Mouse (Mus musculus) heart, embryonic 15.5 days (tissue): ENCODE measurements around the gene 4833439L19Rik. TPM values are rescaled to one million over a fixed set of nuclear protein-coding genes. Genes with fewer than 3 reads are reported as not detected.

Experiments
- ATAC-seq: fragments of 200-750 bp; cut with Nextera tagmentation; replicated peaks from 2 replicates; pipeline ENCODE4 v1.8.0; 2017; ENCODE audit warnings: low read depth, moderate TSS enrichment; ENCODE audit not compliant: insufficient number of reproducible peaks, insufficient read depth, low FRiP score
- H3K27ac ChIP-seq: fragments of 300-500 bp; sonication (generic); 2 replicates; pipeline ENCODE4 v1.5.1; 2015; ENCODE audit warnings: mild to moderate bottlenecking, inconsistent platforms
- H3K27me3 ChIP-seq: fragments of 300-500 bp; sonication (generic); 2 replicates; pipeline ENCODE4 v1.6.1; 2015; ENCODE audit warnings: inconsistent platforms
- H3K36me3 ChIP-seq: fragments of 300-500 bp; sonication (generic); 2 replicates; pipeline ENCODE4 v1.6.1; 2015; ENCODE audit warnings: mild to moderate bottlenecking, inconsistent platforms
- H3K4me1 ChIP-seq: fragments of 300-500 bp; sonication (generic); replicated peaks from 2 replicates; pipeline ENCODE4 v1.6.1; 2015; ENCODE audit warnings: inconsistent platforms
- H3K4me2 ChIP-seq: fragments of 300-500 bp; sonication (generic); 2 replicates; pipeline ENCODE4 v1.6.1; 2015; ENCODE audit warnings: inconsistent platforms, mild to moderate bottlenecking, moderate library complexity
- H3K4me3 ChIP-seq: fragments of 300-500 bp; sonication (generic); 2 replicates; pipeline ENCODE4 v1.5.1; 2015; ENCODE audit warnings: mild to moderate bottlenecking, inconsistent platforms
- H3K9ac ChIP-seq: fragments of 300-500 bp; sonication (generic); 2 replicates; pipeline ENCODE4 v1.6.1; 2015; ENCODE audit warnings: mild to moderate bottlenecking, inconsistent platforms
- H3K9me3 ChIP-seq: fragments of 300-500 bp; sonication (generic); replicated peaks from 2 replicates; pipeline ENCODE4 v1.6.1; 2016; ENCODE audit warnings: inconsistent platforms
- WGBS: fragments of 180-500 bp; shearing (Covaris S2); methylation state at CpG from one replicate; pipeline ENCODE4 v1.1.7; 2015; ENCODE audit warnings: mixed read lengths; 5-methylcytosine and 5-hydroxymethylcytosine counted together
- polyA plus RNA-seq: library from polyadenylated mRNA; unstranded; fragments of >200 nt; fragmentation: Nextera tagmentation; extraction: Ambion mirVana; gene quantifications from 2 replicates; pipeline ENCODE4 v1.2.1, GENCODE M21; 2015

Gene 4833439L19Rik
- polyA plus RNA-seq, 1 experiment from 2014 or later: 111 TPM

GRCm38 (mm10) chr13:54564232-54565200 lies 719 bp downstream of the 4833439L19Rik start:
- peak overlapping the region; percentile 73 for H3K4me2 ChIP-seq
- H3K9me3 ChIP-seq: no peaks in the 10 kb centered on the region
- WGBS: 11% methylated on average over 45 of the region's 45 CpGs
- peaks cover 22% of the 10 kb centered on the region for H3K36me3 ChIP-seq
- H3K4me3 ChIP-seq: peak overlapping the region; percentile 90
- peak; percentile 56 for ATAC-seq
- H3K27me3 ChIP-seq: no peaks in the 10 kb centered on the region
- peak overlapping the region; percentile 61 for H3K27ac ChIP-seq
- H3K4me1 ChIP-seq: peaks cover 14% of the 10 kb centered on the region
- H3K9ac ChIP-seq: peak overlapping the region; percentile 94

DNA sequence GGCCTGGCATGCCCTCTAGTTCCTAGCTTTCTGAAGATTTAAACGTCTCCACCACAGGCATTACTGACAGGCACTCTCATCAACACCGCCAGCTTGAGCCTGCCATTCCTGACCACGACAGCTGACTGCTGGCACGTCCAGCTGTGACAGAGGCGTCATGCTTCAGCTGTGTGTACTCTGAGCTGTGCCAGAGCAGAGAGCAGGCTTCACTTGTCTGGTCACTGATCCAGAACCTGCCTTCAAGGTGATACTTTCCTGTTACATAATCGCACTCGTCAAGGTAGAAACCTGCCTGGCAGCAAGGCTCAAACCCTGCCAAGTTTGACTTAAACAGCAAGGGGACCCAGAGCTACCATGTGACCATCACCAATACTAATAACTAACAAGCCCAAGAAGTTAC lies 2.7 kb downstream of the 4833439L19Rik start:
- H3K27me3 ChIP-seq: no peaks in the 10 kb centered on the region
- no peak overlapping the region for H3K4me3 ChIP-seq
- peaks cover 41% of the 10 kb centered on the region for H3K36me3 ChIP-seq
- no peak overlapping the region for H3K4me2 ChIP-seq
- peaks cover 14% of the 10 kb centered on the region for H3K4me1 ChIP-seq
- WGBS: 70% methylated on average over 7 of the region's 7 CpGs
- no peak overlapping the region for H3K9ac ChIP-seq
- H3K27ac ChIP-seq: no peak overlapping the region
- no peaks in the 10 kb centered on the region for H3K9me3 ChIP-seq
- ATAC-seq: no peak

DNA sequence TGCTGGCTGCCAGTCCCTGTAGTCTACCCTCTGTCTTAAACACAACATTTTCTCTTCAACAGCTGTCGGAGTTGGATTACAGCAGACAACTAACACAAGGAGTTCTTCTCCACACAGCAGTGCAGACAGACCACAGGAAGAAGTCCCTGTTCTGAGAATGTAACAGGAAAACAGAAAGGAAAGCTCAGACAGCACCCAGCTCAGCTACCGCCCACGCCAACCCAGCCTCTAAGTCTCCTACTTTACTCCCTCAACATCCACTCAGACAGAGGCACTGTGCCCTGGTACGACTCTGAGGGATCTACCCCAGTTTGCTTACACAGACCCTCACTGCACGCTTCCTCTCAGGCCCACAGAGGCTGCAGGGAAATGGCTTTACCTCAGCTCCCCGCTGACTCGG lies 4.6 kb downstream of the 4833439L19Rik start:
- peaks cover 58% of the 10 kb centered on the region for H3K36me3 ChIP-seq
- no peak for ATAC-seq

DNA sequence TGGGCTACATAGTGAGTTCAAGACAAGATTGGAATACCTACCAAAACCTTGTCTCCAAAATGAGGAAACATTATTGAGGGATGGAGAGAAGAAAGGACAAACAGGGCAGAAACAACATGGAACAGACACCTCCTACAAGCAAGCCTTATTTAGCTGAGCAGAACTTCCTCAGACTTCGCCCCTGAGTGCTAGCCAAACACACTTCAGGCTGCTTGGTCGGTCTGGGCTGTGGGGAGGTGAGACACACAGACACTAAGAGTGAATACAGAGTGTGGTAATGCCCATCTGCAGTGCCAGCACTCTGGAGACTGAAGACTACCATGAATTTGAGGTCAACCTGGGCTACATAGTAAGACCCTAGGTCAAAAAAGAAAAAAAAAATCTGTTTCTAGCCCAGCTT lies 5.6 kb downstream of the 4833439L19Rik start:
- H3K4me1 ChIP-seq: peaks cover 9% of the 10 kb centered on the region
- peaks cover 62% of the 10 kb centered on the region for H3K36me3 ChIP-seq
- H3K27me3 ChIP-seq: no peaks in the 10 kb centered on the region
- H3K4me3 ChIP-seq: no peak overlapping the region
- WGBS: 91% methylated on average over 2 of the region's 2 CpGs
- H3K9me3 ChIP-seq: no peaks in the 10 kb centered on the region
- no peak for ATAC-seq
- no peak overlapping the region for H3K4me2 ChIP-seq
- no peak overlapping the region for H3K27ac ChIP-seq
- H3K9ac ChIP-seq: no peak overlapping the region

More for the DNA sequence above, 4.6 kb downstream of the 4833439L19Rik start:
- no peak overlapping the region for H3K4me3 ChIP-seq
- peaks cover 12% of the 10 kb centered on the region for H3K4me1 ChIP-seq
- no peaks in the 10 kb centered on the region for H3K27me3 ChIP-seq
- H3K9ac ChIP-seq: no peak overlapping the region
- H3K9me3 ChIP-seq: no peaks in the 10 kb centered on the region
- H3K27ac ChIP-seq: no peak overlapping the region
- 93% methylated on average over 7 of the region's 7 CpGs for WGBS
- H3K4me2 ChIP-seq: no peak overlapping the region

DNA sequence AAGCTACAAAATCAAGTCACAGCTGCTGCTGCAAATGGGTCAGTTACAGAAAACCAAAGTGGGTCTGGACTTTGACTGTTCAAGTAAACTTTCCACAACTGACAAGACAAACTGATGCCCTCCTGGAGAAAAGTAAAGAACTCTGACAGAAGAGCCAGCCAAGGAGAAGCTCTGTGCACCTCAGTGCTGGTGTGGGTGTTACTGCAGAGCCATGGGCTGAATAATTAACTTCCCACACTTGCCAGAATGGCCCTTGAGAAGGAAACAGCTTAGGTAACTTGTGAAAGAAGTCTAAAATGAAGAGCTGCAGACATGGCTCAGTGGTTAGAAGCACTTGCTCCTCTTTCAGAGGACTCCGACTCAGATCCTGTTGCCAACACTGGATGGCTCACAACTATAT lies 7.6 kb downstream of the 4833439L19Rik start:
- no peak overlapping the region for H3K27ac ChIP-seq
- WGBS: 93% methylated on average over 1 of the region's 1 CpGs
- no peaks in the 10 kb centered on the region for H3K4me1 ChIP-seq
- H3K36me3 ChIP-seq: peaks cover 79% of the 10 kb centered on the region
- H3K4me3 ChIP-seq: no peak overlapping the region
- H3K4me2 ChIP-seq: no peak overlapping the region
- no peaks in the 10 kb centered on the region for H3K9me3 ChIP-seq
- no peak overlapping the region for H3K9ac ChIP-seq
- no peak for ATAC-seq
- no peaks in the 10 kb centered on the region for H3K27me3 ChIP-seq

DNA sequence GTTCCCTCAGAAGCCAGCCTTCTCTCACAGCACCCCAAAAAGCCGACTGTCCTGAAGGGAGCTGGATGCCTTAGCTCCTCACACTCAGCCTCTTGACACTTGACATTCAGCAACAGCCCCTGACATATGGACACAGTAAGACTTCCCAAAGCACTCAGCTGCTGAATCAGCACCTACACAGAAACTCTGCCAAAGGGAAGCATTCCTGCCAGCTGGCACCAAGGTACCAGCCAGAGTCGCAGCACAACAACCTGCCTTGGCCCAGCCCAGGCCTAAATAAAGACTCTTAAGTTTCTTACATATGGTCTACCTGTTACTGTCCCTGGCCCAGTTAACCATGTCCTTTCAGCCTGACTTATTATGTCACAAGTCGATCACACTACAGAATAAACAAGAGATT lies 8.4 kb downstream of the 4833439L19Rik start:
- no peak for ATAC-seq
- no peaks in the 10 kb centered on the region for H3K4me1 ChIP-seq
- peaks cover 88% of the 10 kb centered on the region for H3K36me3 ChIP-seq
- H3K9ac ChIP-seq: no peak overlapping the region
- no peak overlapping the region for H3K4me3 ChIP-seq
- no peaks in the 10 kb centered on the region for H3K9me3 ChIP-seq
- H3K27ac ChIP-seq: no peak overlapping the region
- no peak overlapping the region for H3K4me2 ChIP-seq
- no peaks in the 10 kb centered on the region for H3K27me3 ChIP-seq
- WGBS: 78% methylated on average over 3 of the region's 3 CpGs

DNA sequence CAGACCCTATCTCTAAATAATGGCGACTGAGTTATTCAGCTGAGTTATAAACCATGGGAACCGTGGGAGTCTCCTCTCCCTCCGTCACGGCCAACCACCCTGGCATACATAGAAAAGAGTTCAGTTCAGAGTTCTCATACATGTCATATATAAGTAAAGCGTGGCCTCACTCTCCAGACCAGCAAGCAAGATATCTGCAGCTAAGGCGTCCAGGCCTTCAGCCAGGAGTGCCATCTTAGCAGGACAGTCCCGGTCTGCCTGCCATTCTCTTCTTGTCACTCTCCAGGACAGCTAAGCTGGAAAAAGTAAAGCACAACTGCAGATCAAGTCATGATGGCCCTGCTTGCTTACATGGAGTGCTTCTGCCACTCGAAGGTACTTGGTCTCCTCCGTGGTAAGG lies 9.1 kb downstream of the 4833439L19Rik start:
- Histone ChIP-seq H3K4me1 (no peaks in the 10 kb centered on the region), H3K4me2 (no peak overlapping the region), H3K9ac (no peak overlapping the region), H3K27ac (no peak overlapping the region), H3K9me3 (no peaks in the 10 kb centered on the region), H3K4me3 (no peak overlapping the region), H3K36me3 (peaks cover 89% of the 10 kb centered on the region), H3K27me3 (no peaks in the 10 kb centered on the region)
- ATAC-seq: no peak
- WGBS: 90% methylated on average over 9 of the region's 9 CpGs

- WGBS: 84% methylated on average over 7 of the region's 7 CpGs
- no peak overlapping the region for H3K4me3 ChIP-seq
- H3K4me1 ChIP-seq: no peaks in the 10 kb centered on the region
- H3K9ac ChIP-seq: no peak overlapping the region
- H3K27me3 ChIP-seq: no peaks in the 10 kb centered on the region
- peaks cover 55% of the 10 kb centered on the region for H3K36me3 ChIP-seq
- H3K9me3 ChIP-seq: no peaks in the 10 kb centered on the region
- no peak for ATAC-seq
- no peak overlapping the region for H3K27ac ChIP-seq
- no peak overlapping the region for H3K4me2 ChIP-seq
These were observed 17.2 kb downstream of the 4833439L19Rik start for GRCm38 (mm10) chr13:54548036-54548435.

GRCm38 (mm10) chr13:54532134-54532533 lies 33.1 kb downstream of the 4833439L19Rik start:
- Histone ChIP-seq H3K4me3 (no peak overlapping the region), H3K4me2 (no peak overlapping the region), H3K36me3 (peaks cover 18% of the 10 kb centered on the region), H3K4me1 (no peaks in the 10 kb centered on the region), H3K9me3 (no peaks in the 10 kb centered on the region), H3K27ac (no peak overlapping the region), H3K27me3 (no peaks in the 10 kb centered on the region), H3K9ac (no peak overlapping the region)
- no peak for ATAC-seq

- Histone ChIP-seq H3K36me3 (peaks cover 31% of the 10 kb centered on the region), H3K4me3 (no peak overlapping the region), H3K4me1 (no peaks in the 10 kb centered on the region), H3K9ac (no peak overlapping the region), H3K4me2 (no peak overlapping the region), H3K27me3 (no peaks in the 10 kb centered on the region), H3K27ac (no peak overlapping the region), H3K9me3 (no peaks in the 10 kb centered on the region)
- no peak for ATAC-seq
- WGBS: 83% methylated on average over 6 of the region's 6 CpGs
These were observed 38.1 kb downstream of the 4833439L19Rik start for GRCm38 (mm10) chr13:54527140-54527539.

DNA sequence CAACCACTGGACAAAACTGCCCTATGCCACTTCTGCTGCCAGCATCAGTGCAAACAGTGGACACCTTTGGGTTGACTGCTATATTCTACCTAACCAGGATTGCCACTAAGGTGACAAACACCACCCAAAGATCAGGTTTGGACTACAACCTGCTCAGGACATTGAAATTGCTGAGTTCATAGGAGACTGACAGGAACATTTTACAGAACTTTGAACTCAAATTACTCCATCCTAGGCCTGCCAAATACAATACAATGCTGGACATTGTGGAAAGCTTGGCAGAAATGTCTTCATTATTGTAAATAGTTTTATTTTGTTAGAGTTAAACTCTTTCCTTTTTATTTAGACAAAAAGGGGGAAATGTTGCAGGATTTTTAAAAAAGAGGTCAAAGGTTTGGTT lies 44.1 kb downstream of the 4833439L19Rik start:
- Histone ChIP-seq H3K4me3 (no peak overlapping the region), H3K27ac (no peak overlapping the region), H3K27me3 (no peaks in the 10 kb centered on the region), H3K4me1 (no peaks in the 10 kb centered on the region), H3K9ac (no peak overlapping the region), H3K4me2 (no peak overlapping the region), H3K36me3 (peaks cover 24% of the 10 kb centered on the region), H3K9me3 (no peaks in the 10 kb centered on the region)
- ATAC-seq: no peak

DNA sequence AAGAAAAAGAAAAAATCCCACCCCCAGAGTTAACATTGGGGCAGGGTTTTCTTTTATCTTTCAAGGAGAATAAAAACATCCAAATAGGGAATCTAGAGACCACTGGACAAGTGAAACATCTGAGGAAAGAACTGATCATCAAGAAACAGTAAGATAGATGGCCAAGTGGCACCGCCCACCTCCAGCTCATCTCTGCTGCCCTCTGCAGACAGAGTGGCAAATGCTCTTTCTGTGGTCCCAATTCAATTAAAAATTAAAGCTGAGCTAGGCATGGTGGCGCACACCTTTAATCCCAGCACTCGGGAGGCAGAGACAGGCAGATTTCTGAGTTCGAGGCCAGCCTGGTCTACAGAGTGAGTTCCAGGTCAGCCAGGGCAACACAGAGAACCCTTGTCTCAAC lies 45.0 kb downstream of the 4833439L19Rik start:
- H3K9ac ChIP-seq: no peak overlapping the region
- H3K27me3 ChIP-seq: no peaks in the 10 kb centered on the region
- H3K4me2 ChIP-seq: no peak overlapping the region
- H3K4me1 ChIP-seq: no peaks in the 10 kb centered on the region
- no peak overlapping the region for H3K4me3 ChIP-seq
- WGBS: 91% methylated on average over 4 of the region's 4 CpGs
- no peak for ATAC-seq
- no peak overlapping the region for H3K27ac ChIP-seq
- H3K9me3 ChIP-seq: no peaks in the 10 kb centered on the region
- H3K36me3 ChIP-seq: peaks cover 20% of the 10 kb centered on the region; the same call in 1 of the 2 replicates
